Mouse (Mus musculus) kidney, embryonic 15.5 days (tissue): Measurements from ENCODE around the gene Chchd1. TPM values are rescaled to one million over a fixed set of nuclear protein-coding genes. Genes with fewer than 3 reads are reported as not detected.

Source experiments
- ATAC-seq: fragments of 200-750 bp; cut with Nextera tagmentation; replicated peaks from 2 replicates; pipeline ENCODE4 v1.8.0; 2017; ENCODE audit warnings: moderate TSS enrichment; ENCODE audit not compliant: low FRiP score
- H3K27ac ChIP-seq: fragments of 300-500 bp; sonication (generic); 2 replicates; pipeline ENCODE4 v1.5.1; 2015; ENCODE audit warnings: mild to moderate bottlenecking, inconsistent platforms
- H3K27me3 ChIP-seq: fragments of 300-500 bp; sonication (generic); 2 replicates; pipeline ENCODE4 v1.6.1; 2015; ENCODE audit warnings: inconsistent platforms
- H3K36me3 ChIP-seq: fragments of 300-500 bp; sonication (generic); 2 replicates; pipeline ENCODE4 v1.6.1; 2015; ENCODE audit warnings: inconsistent platforms
- H3K4me1 ChIP-seq: fragments of 300-500 bp; sonication (generic); 2 replicates; pipeline ENCODE4 v1.6.1; 2015; ENCODE audit warnings: inconsistent platforms
- H3K4me2 ChIP-seq: fragments of 300-500 bp; sonication (generic); 2 replicates; pipeline ENCODE4 v1.6.1; 2015; ENCODE audit warnings: moderate library complexity, mild to moderate bottlenecking, inconsistent platforms
- H3K4me3 ChIP-seq: fragments of 300-500 bp; sonication (generic); replicated peaks from 2 replicates; pipeline ENCODE4 v1.5.1; 2015; ENCODE audit warnings: mild to moderate bottlenecking, inconsistent platforms
- H3K9ac ChIP-seq: fragments of 300-500 bp; sonication (generic); 2 replicates; pipeline ENCODE4 v1.6.1; 2015; ENCODE audit warnings: mild to moderate bottlenecking, inconsistent platforms
- H3K9me3 ChIP-seq: fragments of 300-500 bp; sonication (generic); replicated peaks from 2 replicates; pipeline ENCODE4 v1.6.1; 2016; ENCODE audit warnings: inconsistent platforms
- WGBS: fragments of 180-500 bp; shearing (Covaris S2); methylation state at CpG from one replicate; pipeline ENCODE4 v1.1.7; 2015; ENCODE audit warnings: mixed read lengths; 5-methylcytosine and 5-hydroxymethylcytosine counted together
- polyA plus RNA-seq: library from polyadenylated mRNA; unstranded; fragments of >200 nt; fragmentation: Nextera tagmentation; extraction: Ambion mirVana; gene quantifications from 2 replicates; pipeline ENCODE4 v1.2.1, GENCODE M21; 2015

The Chchd1 gene
- polyA plus RNA-seq, 1 experiment from 2014 or later = 201 TPM

GRCm38 (mm10) chr14:20664436-20664835, 38.4 kb upstream of the Chchd1 start:
- no peak overlapping the region for H3K9ac ChIP-seq
- 52% methylated on average over 3 of the region's 3 CpGs for WGBS
- no peak overlapping the region for H3K4me3 ChIP-seq
- H3K4me1 ChIP-seq = peaks cover 18% of the 10 kb centered on the region
- no peaks in the 10 kb centered on the region for H3K9me3 ChIP-seq
- no peak overlapping the region for H3K27ac ChIP-seq
- H3K27me3 ChIP-seq = peaks cover 21% of the 10 kb centered on the region
- H3K36me3 ChIP-seq = no peaks in the 10 kb centered on the region
- no peak for ATAC-seq
- H3K4me2 ChIP-seq = no peak overlapping the region

- WGBS = 75% methylated on average over 1 of the region's 1 CpGs
- H3K4me2 ChIP-seq = no peak overlapping the region
- H3K27ac ChIP-seq = no peak overlapping the region
- no peaks in the 10 kb centered on the region for H3K9me3 ChIP-seq
- H3K27me3 ChIP-seq = peaks cover 23% of the 10 kb centered on the region
- peaks cover under 1% of the 10 kb centered on the region for H3K4me1 ChIP-seq
- H3K4me3 ChIP-seq = no peak overlapping the region
- no peak for ATAC-seq
- H3K36me3 ChIP-seq = no peaks in the 10 kb centered on the region
- no peak overlapping the region for H3K9ac ChIP-seq
Measured at GRCm38 (mm10) chr14:20667469-20667868, 35.3 kb upstream of the Chchd1 start.

DNA sequence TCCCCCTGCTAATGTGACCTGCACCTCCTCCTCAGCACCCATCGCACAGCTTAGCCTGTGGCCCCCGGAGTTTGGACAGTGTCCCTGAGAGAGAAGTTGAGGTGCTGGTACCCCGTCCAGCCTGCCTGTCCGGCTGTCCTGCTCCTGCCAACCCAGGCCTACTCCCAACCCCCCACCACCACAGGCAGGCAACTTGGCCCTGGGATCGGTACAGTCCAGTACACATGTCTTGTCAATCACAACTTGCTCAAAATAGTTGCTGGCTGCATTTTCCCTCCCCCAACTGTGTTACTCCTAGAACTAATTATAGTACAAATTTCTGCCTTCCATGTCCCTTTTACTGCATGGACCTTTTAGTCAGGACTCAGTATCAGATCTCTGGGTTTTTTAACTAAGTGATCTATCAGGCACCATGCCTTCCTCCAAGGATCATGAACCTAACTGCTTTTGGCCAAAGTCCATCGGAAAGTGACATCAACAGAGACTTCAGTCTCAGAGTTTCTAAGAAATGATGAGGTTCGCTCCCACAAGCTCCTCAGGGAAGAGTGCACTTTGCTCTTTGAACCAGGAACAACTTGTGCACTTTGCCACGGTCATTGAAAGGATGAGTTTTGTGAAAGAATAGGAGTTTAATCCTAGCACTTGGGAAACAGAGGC, 34.5 kb upstream of the Chchd1 start, which contains the start of gene Synpo2l:
Synpo2l (minus strand) TSS at position 201 of the 657 bp plus-strand sequence.
- Histone ChIP-seq H3K27me3 (peaks cover 18% of the 10 kb centered on the region), H3K4me1 (0 out of 2 replicates have a peak, but pooled peaks cover 1% of the 10 kb centered on the region), H3K4me3 (no peak within 1 kb of the TSS), H3K27ac (no peak within 1 kb of the TSS), H3K9ac (no peak within 1 kb of the TSS), H3K36me3 (no peaks in the 10 kb centered on the region), H3K9me3 (no peaks in the 10 kb centered on the region), H3K4me2 (no peak within 1 kb of the TSS)
- ATAC-seq = no peak
- WGBS = 83% methylated on average over 8 of the region's 8 CpGs

DNA sequence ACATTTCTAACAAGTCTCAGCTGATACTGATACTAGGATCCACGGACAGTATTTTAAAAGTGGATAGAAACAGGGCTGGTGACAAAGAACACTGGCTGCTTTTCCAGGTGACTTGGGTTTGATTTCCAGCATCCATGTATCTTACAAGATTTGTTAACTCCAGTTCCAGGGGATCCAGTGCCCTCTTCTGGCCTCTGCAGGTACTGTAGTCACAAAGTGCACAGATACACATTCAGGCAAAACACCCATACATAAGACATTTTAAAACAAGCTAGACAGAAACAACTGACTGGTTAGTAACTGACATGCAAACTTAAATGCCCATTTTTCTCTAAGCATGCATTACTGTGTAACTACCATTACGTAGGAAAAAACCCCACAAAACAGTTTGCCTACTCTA, 29.8 kb upstream of the Chchd1 start:
- Histone ChIP-seq H3K4me1 (peaks cover 14% of the 10 kb centered on the region), H3K36me3 (peaks cover 24% of the 10 kb centered on the region)
- WGBS = 92% methylated on average over 2 of the region's 2 CpGs

GRCm38 (mm10) chr14:20673735-20674063, 29.1 kb upstream of the Chchd1 start:
- H3K27ac ChIP-seq = peak overlapping the region; percentile 98
- 0 out of 2 replicates have a peak overlapping the region, but pooled peaks have one; percentile 23 for H3K9ac ChIP-seq
- H3K4me3 ChIP-seq = peak overlapping the region; percentile 72
- H3K4me2 ChIP-seq = peak overlapping the region; percentile 70
- peak; percentile 41; the same call in 1 of the 2 replicates for ATAC-seq
- H3K36me3 ChIP-seq = peaks cover 31% of the 10 kb centered on the region
- 12% methylated on average over 13 of the region's 13 CpGs for WGBS
- H3K4me1 ChIP-seq = peaks cover 14% of the 10 kb centered on the region
- peaks cover 8% of the 10 kb centered on the region for H3K27me3 ChIP-seq
- H3K9me3 ChIP-seq = no peaks in the 10 kb centered on the region

More for the DNA sequence above, 29.8 kb upstream of the Chchd1 start:
- Histone ChIP-seq H3K27me3 (peaks cover 8% of the 10 kb centered on the region), H3K9ac (no peak overlapping the region), H3K4me3 (0 out of 2 replicates have a peak overlapping the region, but pooled peaks have one; percentile 8), H3K4me2 (peak overlapping the region; percentile 70; the same call in 1 of the 2 replicates), H3K27ac (no peak overlapping the region; the same call in 1 of the 2 replicates), H3K9me3 (no peaks in the 10 kb centered on the region)
- ATAC-seq = no peak

DNA sequence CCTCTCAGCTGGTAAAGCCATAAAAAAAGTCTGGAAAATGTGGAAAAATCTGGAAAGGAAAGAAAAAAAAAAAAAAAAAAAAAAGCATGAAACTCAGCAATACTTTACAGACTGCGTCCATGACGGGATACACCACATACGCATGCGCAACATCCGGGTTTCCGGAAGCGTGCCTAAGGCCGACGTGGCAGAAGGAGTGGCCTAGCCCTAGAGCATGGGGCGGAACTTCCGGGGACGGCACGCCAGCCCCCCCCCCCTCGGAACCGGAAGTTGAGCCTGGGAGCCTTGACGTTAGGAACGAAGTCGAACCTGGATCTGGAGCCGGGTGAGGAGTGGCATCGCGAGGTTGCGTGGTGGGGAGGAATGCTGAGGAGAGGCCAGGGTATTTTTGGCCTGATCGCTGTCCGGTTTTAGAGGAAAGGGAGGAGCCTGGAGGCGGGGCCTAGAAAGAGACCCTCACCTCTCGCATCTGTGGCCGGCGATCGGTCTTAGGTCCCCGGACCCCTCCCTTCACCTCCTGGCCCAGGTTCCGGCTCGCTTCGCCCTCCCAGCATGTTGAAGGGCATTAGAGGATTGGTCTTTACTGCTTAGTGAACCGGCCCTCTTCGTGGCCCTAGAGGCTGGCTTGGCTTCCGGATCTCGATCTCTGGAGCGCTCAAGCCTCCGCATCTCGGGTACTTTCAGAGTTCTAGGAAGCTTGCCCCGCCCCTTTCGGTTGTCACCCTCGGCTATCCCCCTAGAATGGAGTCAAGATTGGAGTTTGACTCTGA, 28.6 kb upstream of the Chchd1 start, which contains the start of gene Sec24c:
Sec24c (plus strand) TSS at position 245 of the 770 bp plus-strand sequence.
- H3K4me3 ChIP-seq = peak within 1 kb of the TSS; percentile 72
- peak within 1 kb of the TSS; percentile 73 for H3K9ac ChIP-seq
- no peaks in the 10 kb centered on the region for H3K9me3 ChIP-seq
- peak within 1 kb of the TSS; percentile 70 for H3K4me2 ChIP-seq
- peaks cover 8% of the 10 kb centered on the region for H3K27me3 ChIP-seq
- ATAC-seq = peak; percentile 97
- H3K4me1 ChIP-seq = peaks cover 14% of the 10 kb centered on the region
- WGBS = 1% methylated on average over 43 of the region's 43 CpGs
- peak within 1 kb of the TSS; percentile 98 for H3K27ac ChIP-seq
- H3K36me3 ChIP-seq = peaks cover 37% of the 10 kb centered on the region

- WGBS = 95% methylated on average over 4 of the region's 4 CpGs
- H3K27me3 ChIP-seq = no peaks in the 10 kb centered on the region
- H3K4me3 ChIP-seq = no peak overlapping the region
- no peak overlapping the region for H3K4me2 ChIP-seq
- H3K27ac ChIP-seq = no peak overlapping the region
- no peak for ATAC-seq
- peaks cover 14% of the 10 kb centered on the region for H3K4me1 ChIP-seq
- no peak overlapping the region for H3K9ac ChIP-seq
- peaks cover 73% of the 10 kb centered on the region for H3K36me3 ChIP-seq
- no peaks in the 10 kb centered on the region for H3K9me3 ChIP-seq
Measured at GRCm38 (mm10) chr14:20677906-20678305, 24.9 kb upstream of the Chchd1 start.

DNA sequence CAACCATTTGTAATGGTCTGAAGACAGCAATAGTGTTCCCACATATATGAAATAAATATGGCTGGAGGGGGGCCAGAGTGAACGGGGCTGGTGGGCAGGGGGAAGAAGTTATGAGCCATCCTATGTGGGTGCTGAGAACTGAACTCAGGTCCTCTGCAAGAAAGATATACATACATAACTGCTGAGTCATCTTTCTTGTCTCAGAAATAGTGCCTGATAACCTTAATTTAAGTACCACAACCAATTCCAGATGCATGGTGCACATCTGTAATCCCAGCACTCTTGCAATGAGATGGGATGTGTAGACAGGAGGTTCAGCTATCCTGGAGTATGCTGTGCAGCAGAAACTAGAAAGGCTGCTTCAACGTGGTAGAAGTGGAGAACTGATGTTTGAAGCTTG, 21.1 kb upstream of the Chchd1 start:
- ATAC-seq = no peak
- WGBS = 97% methylated on average over 2 of the region's 2 CpGs
- Histone ChIP-seq H3K27me3 (no peaks in the 10 kb centered on the region), H3K36me3 (peaks cover 100% of the 10 kb centered on the region), H3K27ac (no peak overlapping the region), H3K9me3 (no peaks in the 10 kb centered on the region), H3K4me1 (no peaks in the 10 kb centered on the region), H3K4me3 (no peak overlapping the region), H3K9ac (no peak overlapping the region), H3K4me2 (no peak overlapping the region)

DNA sequence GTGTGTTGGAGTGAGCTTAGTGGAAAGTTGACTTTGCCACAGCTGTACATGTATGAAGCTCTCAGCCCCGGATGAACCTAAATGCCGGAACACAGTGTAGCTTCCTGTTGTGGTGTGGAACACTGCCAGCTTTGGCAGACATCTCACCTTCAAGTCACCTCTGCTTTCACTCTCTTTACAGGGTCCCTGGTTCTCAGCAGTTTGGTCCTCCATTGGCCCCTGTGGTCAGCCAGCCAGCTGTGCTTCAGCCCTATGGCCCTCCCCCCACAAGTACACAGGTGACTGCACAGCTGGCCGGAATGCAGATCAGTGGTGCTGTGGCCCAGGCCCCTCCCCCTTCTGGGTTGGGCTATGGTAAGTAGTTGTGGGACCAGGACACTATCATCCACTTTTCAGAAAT, 20.3 kb upstream of the Chchd1 start:
- no peaks in the 10 kb centered on the region for H3K4me1 ChIP-seq
- H3K27me3 ChIP-seq = no peaks in the 10 kb centered on the region
- no peak overlapping the region for H3K4me3 ChIP-seq
- WGBS = 71% methylated on average over 3 of the region's 3 CpGs
- peak; percentile 46; the same call in 1 of the 2 replicates for ATAC-seq
- H3K4me2 ChIP-seq = no peak overlapping the region
- H3K9me3 ChIP-seq = no peaks in the 10 kb centered on the region
- no peak overlapping the region for H3K27ac ChIP-seq
- H3K36me3 ChIP-seq = peaks cover 100% of the 10 kb centered on the region
- no peak overlapping the region for H3K9ac ChIP-seq

DNA sequence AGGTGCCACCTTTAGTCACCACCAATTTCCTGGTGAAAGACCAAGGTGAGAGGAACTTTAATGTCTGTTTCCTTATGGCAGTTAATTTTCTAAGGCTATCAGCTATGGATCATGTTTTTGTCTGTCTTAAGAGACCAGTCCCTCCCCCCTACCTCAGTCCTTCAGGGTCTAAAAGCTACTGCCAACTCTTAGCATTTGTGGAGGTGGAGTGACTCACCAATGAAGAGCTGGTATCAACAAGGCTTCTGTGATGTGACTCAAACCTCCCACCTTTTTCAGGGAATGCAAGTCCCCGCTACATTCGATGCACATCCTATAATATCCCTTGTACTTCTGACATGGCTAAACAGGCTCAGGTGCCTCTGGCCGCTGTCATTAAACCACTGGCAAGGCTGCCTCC, 16.2 kb upstream of the Chchd1 start:
- WGBS = 97% methylated on average over 3 of the region's 3 CpGs
- Histone ChIP-seq H3K27me3 (no peaks in the 10 kb centered on the region), H3K4me2 (no peak overlapping the region), H3K4me1 (no peaks in the 10 kb centered on the region), H3K36me3 (peaks cover 99% of the 10 kb centered on the region), H3K9ac (no peak overlapping the region), H3K27ac (no peak overlapping the region), H3K4me3 (no peak overlapping the region), H3K9me3 (no peaks in the 10 kb centered on the region)
- ATAC-seq = no peak

DNA sequence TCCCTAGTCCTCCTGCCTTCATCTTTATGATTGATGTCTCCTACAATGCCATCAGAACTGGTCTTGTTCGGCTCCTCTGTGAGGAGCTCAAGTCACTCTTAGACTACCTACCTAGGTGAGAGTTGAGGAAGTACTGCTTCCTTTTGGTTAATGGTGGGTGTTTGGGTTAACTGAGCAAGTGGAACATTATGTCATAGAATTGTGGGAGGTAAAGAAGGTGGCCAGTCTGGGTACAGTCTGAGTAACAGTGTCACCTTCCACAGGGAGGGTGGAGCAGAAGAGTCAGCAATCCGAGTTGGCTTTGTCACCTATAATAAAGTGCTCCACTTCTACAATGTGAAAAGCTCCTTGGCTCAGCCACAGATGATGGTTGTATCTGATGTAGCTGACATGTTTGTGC, 13.8 kb upstream of the Chchd1 start:
- H3K4me1 ChIP-seq = peaks cover 7% of the 10 kb centered on the region; the same call in 1 of the 2 replicates
- no peak overlapping the region for H3K4me3 ChIP-seq
- H3K36me3 ChIP-seq = peaks cover 99% of the 10 kb centered on the region
- H3K4me2 ChIP-seq = no peak overlapping the region
- no peak overlapping the region for H3K9ac ChIP-seq
- 84% methylated on average over 2 of the region's 2 CpGs for WGBS
- H3K27me3 ChIP-seq = no peaks in the 10 kb centered on the region
- H3K27ac ChIP-seq = no peak overlapping the region
- no peak for ATAC-seq
- no peaks in the 10 kb centered on the region for H3K9me3 ChIP-seq

- no peaks in the 10 kb centered on the region for H3K9me3 ChIP-seq
- H3K4me3 ChIP-seq = no peak overlapping the region
- WGBS = 94% methylated on average over 6 of the region's 6 CpGs
- ATAC-seq = no peak
- no peak overlapping the region for H3K4me2 ChIP-seq
- peaks cover 25% of the 10 kb centered on the region for H3K4me1 ChIP-seq
- no peak overlapping the region for H3K9ac ChIP-seq
- no peak overlapping the region for H3K27ac ChIP-seq
- H3K27me3 ChIP-seq = no peaks in the 10 kb centered on the region
- H3K36me3 ChIP-seq = peaks cover 76% of the 10 kb centered on the region
Measured at GRCm38 (mm10) chr14:20691772-20692171, 11.0 kb upstream of the Chchd1 start.
